Mouse (Mus musculus) ovary, postnatal 10 days (tissue): ENCODE measurements around the gene Ebp.

ENCODE experiments used
- DNase-seq: peaks from one replicate; pipeline ENCODE4 v3.0.0; 2022; ENCODE audit warnings: low spot score

Ebp gene

GRCm38 (mm10) chrX:8193419-8193723, at the start of gene Ebp:
TSS of gene Ebp (minus strand) at chrX:8193512.
- no peak for DNase-seq

GRCm38 (mm10) chrX:8238804-8239395, 45.6 kb upstream of the Ebp start:
- DNase-seq, result no peak

GRCm38 (mm10) chrX:8236704-8237103, 43.4 kb upstream of the Ebp start:
- DNase-seq, result no peak

- DNase-seq, result no peak
Measured at GRCm38 (mm10) chrX:8233602-8234001, 40.3 kb upstream of the Ebp start.

- no peak for DNase-seq
Measured at GRCm38 (mm10) chrX:8230272-8230671, 37.0 kb upstream of the Ebp start.

GRCm38 (mm10) chrX:8223473-8223872, 30.2 kb upstream of the Ebp start:
- DNase-seq, result no peak

GRCm38 (mm10) chrX:8222678-8223421, 29.5 kb upstream of the Ebp start:
- no peak for DNase-seq

GRCm38 (mm10) chrX:8222296-8222677, 29.0 kb upstream of the Ebp start:
- DNase-seq, result no peak

GRCm38 (mm10) chrX:8219651-8220050, 26.3 kb upstream of the Ebp start:
- DNase-seq, result no peak

- no peak for DNase-seq
Measured at GRCm38 (mm10) chrX:8218114-8218513, 24.8 kb upstream of the Ebp start.

- DNase-seq, result no peak
Measured at GRCm38 (mm10) chrX:8217383-8217782, 24.1 kb upstream of the Ebp start.

- no peak for DNase-seq
Measured at GRCm38 (mm10) chrX:8211490-8212207, 18.3 kb upstream of the Ebp start.

GRCm38 (mm10) chrX:8209720-8210119, 16.4 kb upstream of the Ebp start:
- DNase-seq, result no peak

GRCm38 (mm10) chrX:8207224-8207623, 13.9 kb upstream of the Ebp start:
- DNase-seq, result no peak

GRCm38 (mm10) chrX:8206694-8207197, 13.4 kb upstream of the Ebp start:
- no peak for DNase-seq

- DNase-seq, result peak; percentile 46
Measured at GRCm38 (mm10) chrX:8206015-8206693, 12.8 kb upstream of the Ebp start, which contains the start of gene Porcn. TSS of gene Porcn (minus strand) at chrX:8206525.

GRCm38 (mm10) chrX:8205551-8205950, 12.2 kb upstream of the Ebp start:
- DNase-seq, result no peak

GRCm38 (mm10) chrX:8205088-8205487, 11.8 kb upstream of the Ebp start:
- no peak for DNase-seq

- DNase-seq, result no peak
Measured at GRCm38 (mm10) chrX:8204076-8204475, 10.8 kb upstream of the Ebp start.

GRCm38 (mm10) chrX:8203105-8203504, 9.8 kb upstream of the Ebp start:
- no peak for DNase-seq

- DNase-seq, result peak; percentile 38
Measured at GRCm38 (mm10) chrX:8192640-8193418, 483 bp downstream of the Ebp start.
